Mouse (Mus musculus) urinary bladder, postnatal 4 days (tissue): ENCODE measurements around the gene Tet1.
"Not testable (repeated sequence)": the region's sequence is repeated elsewhere in the genome, so short reads cannot be mapped to it uniquely, and the experiment has no call there.

Experiments
- DNase-seq, 2 experiments: peaks; one replicate each; pipeline ENCODE4 v3.0.0; 2021 to 2022; ENCODE audit warnings: low spot score in 2 of 2

Tet1 gene

GRCm38 (mm10) chr10:62851025-62851424 lies 57.8 kb downstream of the Tet1 start:
- no peak for DNase-seq

GRCm38 (mm10) chr10:62848783-62849182 lies 60.0 kb downstream of the Tet1 start:
- DNase-seq: no peak

- no peak for DNase-seq
These were observed 61.6 kb downstream of the Tet1 start for GRCm38 (mm10) chr10:62847069-62847626.

GRCm38 (mm10) chr10:62843787-62844491 lies 64.9 kb downstream of the Tet1 start:
- peak in 1 of 2 experiments; percentile 32 for DNase-seq

- no peak for DNase-seq
These were observed 66.8 kb downstream of the Tet1 start for GRCm38 (mm10) chr10:62841901-62842447.

- no peak for DNase-seq
These were observed 68.1 kb downstream of the Tet1 start for GRCm38 (mm10) chr10:62840687-62841086.

- DNase-seq: no peak
These were observed 70.8 kb downstream of the Tet1 start for GRCm38 (mm10) chr10:62837987-62838386.

GRCm38 (mm10) chr10:62832783-62833182 lies 76.0 kb downstream of the Tet1 start:
- DNase-seq: no peak

GRCm38 (mm10) chr10:62831546-62831945 lies 77.2 kb downstream of the Tet1 start:
- no peak for DNase-seq

GRCm38 (mm10) chr10:62824474-62824873 lies 84.3 kb downstream of the Tet1 start:
- DNase-seq: no peak

- no peak for DNase-seq
These were observed 85.4 kb downstream of the Tet1 start for GRCm38 (mm10) chr10:62823431-62823830.

GRCm38 (mm10) chr10:62810010-62810409 lies 98.8 kb downstream of the Tet1 start:
- no peak for DNase-seq

- no peak for DNase-seq
These were observed 100.0 kb downstream of the Tet1 start for GRCm38 (mm10) chr10:62808766-62809165.

GRCm38 (mm10) chr10:62808316-62808715 lies 100.5 kb downstream of the Tet1 start:
- DNase-seq: no peak

GRCm38 (mm10) chr10:62804106-62804505 lies 104.7 kb downstream of the Tet1 start:
- no peak for DNase-seq

- DNase-seq: no peak
These were observed 105.5 kb downstream of the Tet1 start for GRCm38 (mm10) chr10:62803296-62803695.

- no peak for DNase-seq
These were observed 114.6 kb downstream of the Tet1 start for GRCm38 (mm10) chr10:62794221-62794620.

- no peak for DNase-seq
These were observed 115.7 kb downstream of the Tet1 start for GRCm38 (mm10) chr10:62793091-62793453.

GRCm38 (mm10) chr10:62792177-62793090 lies 116.4 kb downstream of the Tet1 start, which contains the start of gene Ccar1:
Gene Ccar1 (minus strand): TSS chr10:62792286.
- peak; percentile 98 to 99 for DNase-seq

GRCm38 (mm10) chr10:62791251-62792176 lies 117.3 kb downstream of the Tet1 start:
- DNase-seq: peak in 1 of 2 experiments; percentile 60

GRCm38 (mm10) chr10:62781776-62782175 lies 127.0 kb downstream of the Tet1 start:
- DNase-seq: not testable (repeated sequence)
